Mouse (Mus musculus) cerebellum, postnatal 4 days (tissue): ENCODE results near the gene Slc25a17.

Source experiments
- DNase-seq, 2 experiments: peaks; one replicate each; pipeline ENCODE4 v3.0.0; 2022; ENCODE audit warnings: low spot score in 2 of 2, mixed read lengths in 1 of 2

Slc25a17 gene

DNA sequence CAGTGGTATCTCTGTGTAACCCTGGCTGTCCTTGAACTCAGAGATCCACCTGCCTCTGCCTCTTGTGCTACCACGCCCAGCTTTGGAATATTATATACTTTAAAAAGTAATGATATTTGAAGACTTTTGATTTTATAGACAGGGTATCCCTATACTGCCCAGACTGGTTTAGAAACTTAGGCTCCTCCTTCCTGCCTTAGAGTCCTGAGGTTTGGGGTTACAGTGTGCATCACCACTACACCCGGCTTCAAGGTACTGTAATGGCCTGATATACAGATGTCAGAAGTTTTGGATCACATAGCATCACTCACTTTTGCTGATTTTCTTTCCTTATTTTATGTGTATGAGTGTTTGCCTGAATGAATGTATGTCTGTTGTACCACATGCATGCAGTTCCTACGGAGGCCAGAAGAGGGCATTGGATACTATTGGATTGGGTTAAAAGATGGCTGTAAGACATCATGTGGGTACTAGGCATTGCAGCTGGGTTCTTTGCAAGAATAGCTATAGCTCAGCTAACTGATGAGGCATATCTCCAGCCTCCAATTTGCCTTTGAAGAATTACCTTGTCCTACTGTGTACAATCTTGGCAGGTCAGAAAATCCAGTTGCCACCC, 5.4 kb downstream of the Slc25a17 start:
- peak; percentile 22 to 41 for DNase-seq

DNA sequence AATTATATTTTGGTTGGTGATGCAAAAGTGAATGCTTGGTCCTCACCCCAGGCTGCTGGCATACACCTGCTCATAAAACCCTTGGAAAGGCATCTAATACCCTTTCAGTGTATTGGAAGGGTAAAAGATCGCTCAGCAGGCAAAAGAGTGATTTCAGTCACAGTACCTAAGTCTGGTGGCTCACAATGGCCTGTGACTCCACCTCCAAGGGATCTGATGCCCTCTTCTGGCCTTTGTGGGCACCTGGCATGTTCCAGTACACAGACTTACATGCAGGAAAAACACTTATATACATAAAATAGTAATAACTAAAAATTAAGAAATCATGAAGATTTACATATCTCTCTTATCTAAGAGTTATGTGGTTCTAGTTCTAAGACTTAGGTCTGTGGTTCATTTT, 8.0 kb downstream of the Slc25a17 start:
- no peak for DNase-seq

DNA sequence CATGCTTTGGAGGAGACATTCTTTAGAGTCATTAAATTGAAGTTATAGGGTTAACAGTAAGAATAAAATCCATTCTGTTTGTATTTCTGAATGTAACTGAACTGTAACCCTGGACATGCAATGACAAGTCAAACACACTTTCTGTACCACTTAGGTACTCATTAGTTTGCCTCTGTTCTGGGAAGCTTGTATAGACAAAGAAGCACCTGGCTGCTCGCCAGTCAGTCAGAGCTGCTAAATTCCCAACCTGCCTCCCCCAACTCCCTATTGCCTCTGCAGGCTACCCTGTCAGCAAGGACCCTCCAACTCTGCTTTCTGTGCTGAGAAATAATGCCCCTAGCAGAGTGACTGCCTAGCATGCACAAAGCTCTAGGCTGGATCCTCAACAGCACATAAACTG, 10.2 kb downstream of the Slc25a17 start:
- no peak for DNase-seq

DNA sequence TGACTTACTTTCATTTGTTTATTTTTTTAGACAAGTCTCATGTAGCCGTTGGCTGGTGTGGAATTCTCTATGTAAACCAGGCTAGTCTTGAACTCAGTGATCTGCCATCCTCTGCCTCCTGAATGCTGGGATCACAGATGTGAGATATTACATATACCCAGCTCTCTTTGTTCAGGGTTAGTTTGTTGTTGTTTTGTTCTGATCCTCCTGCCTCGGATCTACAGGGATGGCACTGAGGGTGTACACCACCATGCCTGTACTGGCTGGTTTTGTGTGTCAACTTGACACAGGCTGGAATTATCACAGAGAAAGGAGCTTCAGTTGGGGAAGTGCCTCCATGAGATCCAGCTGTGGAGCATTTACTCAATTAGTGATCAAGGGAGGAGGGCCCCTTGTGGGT, 12.2 kb downstream of the Slc25a17 start:
- DNase-seq = no peak

DNA sequence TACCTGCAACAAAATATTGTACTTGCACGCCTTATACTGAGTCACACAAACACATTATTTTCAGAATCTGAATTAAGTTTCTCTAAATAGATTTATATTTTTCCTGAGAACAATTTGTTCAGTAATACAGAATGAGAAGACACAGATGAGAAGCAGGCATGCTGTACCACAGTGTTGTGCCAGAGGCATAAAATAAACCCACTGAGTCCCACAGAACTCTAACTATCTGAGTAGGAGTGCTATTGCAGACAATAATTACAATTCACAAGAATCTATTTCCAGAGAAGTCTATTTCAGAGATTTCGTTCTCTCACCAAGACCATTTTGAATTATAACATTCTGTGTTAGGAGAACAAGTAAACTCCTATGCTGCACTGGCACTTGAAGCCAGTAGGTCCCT, 13.1 kb downstream of the Slc25a17 start:
- no peak for DNase-seq

DNA sequence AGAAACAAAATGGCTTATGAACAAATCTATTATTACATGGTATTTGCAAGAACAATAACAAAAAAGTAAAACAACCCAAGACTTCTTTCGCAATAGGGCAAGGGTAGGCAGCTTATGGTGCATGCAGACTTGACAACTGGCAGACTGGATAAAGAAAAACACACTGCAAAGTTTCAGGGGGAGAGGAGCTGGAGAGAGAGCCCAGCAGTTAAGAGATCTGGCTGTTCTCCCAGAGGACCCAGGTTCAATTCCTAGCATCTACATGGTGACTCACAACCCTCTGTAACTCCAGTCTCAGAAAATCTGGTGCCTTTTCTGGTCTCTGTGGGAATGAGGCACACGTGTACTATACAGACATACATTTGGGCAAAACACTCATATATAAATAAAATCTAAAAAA, 19.2 kb downstream of the Slc25a17 start:
- no peak for DNase-seq

DNA sequence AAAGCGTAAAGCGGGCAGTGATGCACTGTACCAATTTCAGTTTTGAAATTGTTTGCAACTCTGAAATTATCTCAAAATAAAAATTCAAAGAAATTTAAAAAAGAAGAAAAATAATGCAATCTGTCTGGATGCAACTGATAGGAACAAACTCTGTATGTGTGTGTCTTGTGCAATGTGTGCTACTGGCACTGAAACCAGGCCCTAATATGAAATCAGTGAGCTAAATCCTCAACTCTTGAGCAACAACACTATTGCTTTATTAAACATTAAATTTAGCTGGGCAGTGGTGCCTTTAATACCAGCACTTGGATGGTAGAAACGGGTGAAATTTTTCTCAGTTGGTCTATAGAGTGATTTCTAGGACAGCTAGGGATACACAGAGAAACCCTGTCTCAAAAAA, 21.5 kb downstream of the Slc25a17 start:
- no peak for DNase-seq

DNA sequence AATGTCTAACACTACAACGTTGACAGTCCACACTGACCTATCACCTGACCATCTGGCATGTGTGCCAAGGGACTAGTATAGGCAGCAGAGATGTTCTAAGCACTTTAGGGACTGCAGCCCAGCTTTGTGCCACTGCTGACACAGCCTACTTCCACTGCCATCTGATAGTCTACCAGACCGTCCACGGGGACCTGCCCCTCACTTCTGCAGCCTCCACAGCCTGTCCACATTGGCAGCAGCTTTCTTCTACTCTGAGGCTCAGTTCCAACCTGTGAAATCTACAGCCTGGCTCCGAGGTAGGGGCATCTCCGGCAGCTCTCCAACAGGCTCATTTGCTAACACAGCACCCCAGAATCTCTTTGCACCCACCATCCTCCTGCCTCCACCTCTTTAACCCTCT, 24.1 kb downstream of the Slc25a17 start:
- DNase-seq = no peak

DNA sequence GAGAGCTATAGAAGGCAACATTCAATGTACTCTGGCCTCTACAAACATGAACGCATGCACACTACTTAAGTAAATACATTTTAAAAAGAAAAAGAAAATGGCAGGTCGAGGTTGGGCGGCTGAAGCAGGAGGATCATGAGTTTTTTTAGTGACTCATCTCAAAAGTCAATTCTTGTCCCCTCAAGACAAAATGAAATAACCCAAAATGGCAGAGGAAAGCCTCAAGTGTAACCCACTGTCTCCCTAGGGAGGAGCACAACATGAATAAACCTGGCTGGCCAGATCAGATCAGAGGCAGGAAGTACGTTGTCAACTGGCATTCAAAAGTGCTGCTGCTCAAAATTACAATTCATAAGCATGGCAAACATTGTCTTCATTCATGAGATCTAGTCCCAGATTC, 28.1 kb downstream of the Slc25a17 start:
- DNase-seq = no peak

DNA sequence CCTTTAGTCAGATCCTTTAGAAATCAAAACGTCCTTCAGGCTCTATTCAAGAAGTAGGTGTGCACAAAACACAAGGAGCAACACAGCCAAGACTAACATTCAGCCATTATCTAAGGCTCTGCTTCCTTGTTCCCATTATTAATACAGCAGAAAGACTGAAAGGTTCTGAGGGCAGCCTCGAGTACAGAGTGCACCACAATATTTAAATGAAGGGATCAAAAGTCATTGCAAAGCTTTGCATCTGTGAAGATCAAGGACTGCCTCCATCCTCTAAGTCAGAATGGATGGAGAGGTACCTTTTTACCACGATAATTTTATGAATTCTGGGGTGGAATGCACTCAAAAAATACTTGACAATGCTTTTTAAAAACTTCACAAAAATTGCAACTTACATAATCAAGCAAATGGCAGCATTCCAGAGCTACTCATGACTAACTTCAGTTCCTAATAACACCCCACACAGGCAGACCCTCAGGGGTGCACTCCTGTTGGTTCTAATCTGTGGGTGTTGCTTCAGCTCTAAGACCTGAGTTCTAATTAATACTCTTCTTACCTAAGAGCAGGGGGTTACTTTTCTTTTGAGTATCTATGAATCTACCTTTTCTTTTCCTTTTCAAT, 29.7 kb downstream of the Slc25a17 start:
- DNase-seq = no peak

DNA sequence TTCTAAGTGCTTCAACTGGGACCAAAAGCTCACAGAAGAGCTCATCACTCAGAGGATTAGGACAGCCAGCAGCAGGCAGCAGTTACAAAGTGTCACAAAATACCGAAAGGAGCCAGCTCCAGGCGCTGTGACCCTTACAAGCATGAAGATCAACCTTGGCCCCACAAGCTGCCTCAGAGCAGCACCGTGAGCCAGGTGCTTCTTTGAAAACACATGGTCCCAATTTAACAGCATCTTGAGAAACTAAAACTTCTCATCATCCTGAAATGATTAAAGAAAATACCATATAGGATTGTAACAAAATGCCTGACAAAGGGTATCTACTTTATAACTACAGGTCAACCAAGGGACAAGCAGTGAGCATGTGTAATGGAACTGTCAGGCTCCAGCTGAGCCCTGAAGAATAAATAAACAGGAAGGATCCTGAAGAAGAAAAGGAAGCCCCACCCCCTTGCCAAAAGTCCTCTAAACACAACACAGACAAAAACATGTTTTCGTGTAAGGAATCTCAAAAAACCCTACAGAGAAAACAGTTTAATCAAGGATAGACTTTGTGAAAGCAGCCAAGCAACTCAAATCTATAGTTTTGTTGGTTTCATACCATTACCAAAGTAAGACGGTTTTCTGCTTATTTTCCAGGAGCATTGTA, 30.8 kb downstream of the Slc25a17 start:
- no peak for DNase-seq

DNA sequence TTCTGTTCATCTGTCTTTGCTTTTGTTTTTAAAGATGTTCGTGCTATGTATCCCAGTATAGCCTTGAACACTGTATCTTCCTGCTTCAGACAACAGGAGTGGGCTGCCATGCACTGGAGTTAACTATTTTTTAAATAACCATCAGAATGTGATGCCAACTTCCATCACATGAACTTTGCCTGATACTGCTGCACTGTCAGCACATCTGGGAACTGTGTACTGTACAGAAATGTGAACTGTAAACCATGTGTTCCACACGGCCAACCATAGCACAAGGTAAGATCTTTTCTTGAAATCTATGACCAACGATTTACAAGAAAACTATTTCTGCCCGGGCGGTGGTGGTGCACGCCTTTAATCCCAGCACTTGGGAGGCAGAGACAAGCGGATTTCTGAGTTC, 33.1 kb downstream of the Slc25a17 start:
- DNase-seq = no peak

DNA sequence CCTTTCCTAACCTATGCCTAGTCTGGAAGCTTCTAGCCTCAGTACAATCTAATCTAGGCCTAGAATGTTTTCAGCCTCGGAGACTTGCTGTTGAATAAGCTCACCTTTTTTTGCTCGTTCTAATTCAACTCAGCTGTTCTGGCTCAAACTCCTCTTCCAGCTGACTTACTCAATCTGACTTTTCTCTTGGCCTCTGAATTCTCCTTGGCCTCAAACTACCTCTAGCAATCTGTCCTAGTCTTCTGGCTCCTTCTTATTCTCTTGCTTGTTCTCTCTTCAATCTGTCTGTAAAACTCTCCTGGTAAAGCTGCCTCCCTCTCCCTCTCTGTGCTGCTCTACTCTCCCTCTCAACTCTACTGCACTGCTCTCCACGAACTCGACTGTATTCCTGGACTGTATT, 35.6 kb downstream of the Slc25a17 start:
- DNase-seq = no peak

DNA sequence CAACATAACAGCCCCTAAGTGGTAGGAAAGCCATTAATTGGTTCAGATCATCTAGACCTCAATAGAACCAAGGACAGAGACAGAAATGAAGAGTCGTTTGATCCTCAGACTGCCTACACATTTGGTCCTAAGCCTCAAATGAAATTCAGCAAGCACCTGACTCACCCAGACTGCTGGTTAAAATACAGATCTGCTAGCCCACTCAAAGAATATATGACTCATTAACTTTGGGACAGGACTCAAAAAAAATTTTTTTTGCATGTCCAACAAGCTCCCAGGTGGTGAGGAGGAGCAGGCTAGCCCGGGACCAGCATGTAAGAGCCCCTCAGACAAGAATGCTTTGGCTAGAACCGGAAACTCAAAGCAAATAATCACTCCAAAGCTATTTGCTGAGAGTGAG, 40.5 kb downstream of the Slc25a17 start:
- no peak for DNase-seq

DNA sequence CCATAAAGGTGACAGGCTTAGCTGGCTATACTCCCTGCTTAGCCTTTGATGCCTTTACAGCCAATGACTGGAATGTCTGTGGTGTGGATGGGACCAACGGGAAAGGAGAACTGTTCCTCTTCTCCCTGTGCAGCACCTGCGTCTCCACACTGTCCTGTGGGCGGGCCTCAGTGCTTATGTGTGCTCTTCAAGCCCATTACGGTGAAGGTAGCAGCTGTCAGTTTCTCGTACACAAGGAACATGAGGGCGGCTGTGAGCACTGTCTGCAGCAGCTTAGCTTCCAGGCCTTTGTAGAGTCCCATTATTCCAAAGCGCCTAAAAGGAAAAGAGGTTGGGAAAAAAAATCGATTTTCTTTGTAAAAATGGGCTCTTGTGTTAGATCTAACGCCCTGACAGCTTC, 41.1 kb downstream of the Slc25a17 start:
- DNase-seq = no peak

DNA sequence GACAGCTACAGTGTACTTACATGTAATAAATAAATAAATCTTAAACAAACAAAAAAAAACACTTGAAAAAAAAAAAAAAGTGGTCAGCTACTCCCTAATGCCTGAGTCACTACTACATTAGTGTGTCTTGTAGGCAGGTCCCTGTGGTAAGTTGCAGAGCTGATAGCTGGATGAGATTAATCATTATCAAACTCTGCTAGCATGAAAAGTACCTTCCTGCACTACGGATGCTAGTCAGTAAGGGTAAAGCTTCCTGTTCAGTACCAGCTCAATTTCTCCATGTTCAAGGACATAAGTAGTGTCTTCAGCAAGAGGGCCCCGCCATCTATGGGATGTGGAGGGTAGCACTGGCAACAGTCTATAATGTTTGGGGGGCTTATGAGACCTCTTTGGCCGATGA, 46.7 kb downstream of the Slc25a17 start:
- no peak for DNase-seq

DNA sequence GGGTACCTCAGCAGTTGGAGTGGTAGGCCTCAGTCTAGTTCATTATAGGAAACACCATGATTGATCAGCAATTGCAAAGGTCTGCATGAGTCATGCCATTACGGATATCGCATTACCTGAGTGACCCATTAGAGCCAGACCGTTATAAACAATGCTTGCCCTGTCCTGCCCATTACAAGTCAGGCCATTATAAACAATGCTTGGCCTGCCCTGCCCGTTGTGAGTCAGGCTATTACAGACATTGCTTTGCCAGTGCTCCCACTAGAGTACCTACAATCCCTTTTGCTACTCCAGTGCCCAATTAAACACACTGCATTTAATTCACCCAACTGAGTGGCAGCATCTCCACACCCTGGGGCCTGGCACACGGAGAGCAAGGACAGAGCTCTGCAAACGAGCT, 49.6 kb downstream of the Slc25a17 start:
- no peak for DNase-seq

DNA sequence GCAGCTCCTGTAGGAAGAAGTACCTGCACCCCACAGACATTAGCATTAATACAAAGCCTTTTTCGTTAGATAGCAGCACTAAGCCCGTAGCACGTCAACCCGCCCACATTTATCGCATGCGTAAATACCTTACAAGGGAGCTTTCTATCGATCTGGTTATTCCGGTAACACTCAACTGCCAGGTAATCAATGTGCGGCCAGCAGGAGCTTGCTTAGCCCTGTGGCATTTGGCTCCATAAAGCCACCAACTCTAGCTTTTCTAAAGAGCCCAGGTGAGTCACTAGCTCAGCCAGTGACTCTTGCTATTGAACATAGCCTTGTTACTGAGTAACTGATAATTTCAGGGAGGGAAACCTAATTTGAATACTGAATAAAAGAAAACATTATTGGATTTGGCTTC, 50.3 kb downstream of the Slc25a17 start:
- no peak for DNase-seq

DNA sequence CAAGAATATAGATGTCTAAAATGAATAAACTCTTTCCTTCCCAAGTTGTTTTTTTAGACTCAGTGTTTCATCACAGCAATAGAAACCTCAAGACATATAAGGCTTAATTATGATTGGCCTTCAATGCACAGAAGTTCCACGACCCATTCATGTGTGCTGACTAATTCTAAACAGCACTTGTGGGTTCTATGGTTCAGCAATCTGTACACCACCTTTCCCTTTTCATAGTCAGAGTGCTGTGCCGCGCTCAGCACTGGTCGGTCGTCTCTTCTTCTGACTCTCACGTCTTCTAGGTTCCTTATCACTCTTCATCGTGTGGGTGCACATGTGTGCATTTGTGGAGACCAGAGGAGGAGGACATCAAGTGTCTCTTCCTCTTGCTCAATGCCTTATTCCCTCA, 52.6 kb downstream of the Slc25a17 start:
- no peak for DNase-seq

DNA sequence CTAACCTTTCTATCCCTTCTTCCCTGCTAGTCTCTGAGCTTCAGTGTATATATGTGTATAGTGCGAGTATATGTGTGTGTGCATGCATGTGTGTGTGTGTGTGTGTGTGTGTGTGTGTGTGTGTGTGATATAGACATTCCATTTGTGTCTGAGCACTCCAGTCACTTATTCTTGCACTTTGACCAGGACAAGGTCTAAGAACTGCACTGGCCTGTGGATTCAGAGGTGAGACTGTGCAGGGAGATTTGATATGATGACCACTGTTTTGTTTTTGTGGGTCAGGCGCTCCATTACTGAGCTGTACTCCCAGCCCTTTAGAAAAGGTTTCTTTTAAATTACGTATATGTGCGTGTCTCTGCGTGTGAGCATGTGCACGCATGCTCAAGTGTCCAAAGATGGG, 54.1 kb downstream of the Slc25a17 start:
- no peak for DNase-seq

DNA sequence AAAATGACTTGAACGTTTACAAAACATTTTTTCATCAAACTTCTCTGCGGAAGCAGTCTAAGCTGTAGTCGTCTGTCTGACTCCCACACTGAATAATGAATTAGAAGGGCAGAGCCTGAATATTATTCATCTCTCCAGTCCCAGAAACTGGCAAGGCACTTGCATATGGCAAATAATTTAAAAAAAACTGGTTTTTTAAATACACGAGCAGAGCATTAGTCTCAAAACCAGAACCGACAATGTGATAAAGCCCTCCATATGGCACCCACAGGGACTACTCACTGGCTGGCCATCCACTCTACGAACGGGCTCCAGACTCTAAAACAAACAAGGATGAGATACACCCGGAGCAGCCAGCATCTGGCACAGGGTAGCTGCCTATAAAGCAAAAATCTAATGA, 55.6 kb downstream of the Slc25a17 start:
- DNase-seq = no peak

DNA sequence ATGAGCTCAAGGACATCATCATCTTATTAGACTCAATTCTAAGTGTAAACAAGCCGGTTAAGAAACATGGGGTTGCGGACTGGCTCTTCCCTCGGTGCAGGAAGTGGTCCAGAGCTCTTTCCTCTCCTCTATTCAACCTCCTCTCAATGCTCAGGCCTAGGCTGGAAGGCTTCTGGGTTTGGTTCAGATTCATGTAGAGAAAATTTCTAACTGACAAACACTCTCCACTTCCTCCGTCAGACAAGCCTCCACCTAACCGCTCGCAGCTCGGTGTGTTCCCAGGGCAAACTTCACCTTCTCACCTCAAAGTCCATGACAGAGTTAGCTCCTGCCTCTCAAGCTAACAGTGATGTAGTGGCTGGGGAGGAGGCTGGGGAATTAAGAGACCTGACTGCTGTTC, 56.6 kb downstream of the Slc25a17 start:
- DNase-seq = no peak

DNA sequence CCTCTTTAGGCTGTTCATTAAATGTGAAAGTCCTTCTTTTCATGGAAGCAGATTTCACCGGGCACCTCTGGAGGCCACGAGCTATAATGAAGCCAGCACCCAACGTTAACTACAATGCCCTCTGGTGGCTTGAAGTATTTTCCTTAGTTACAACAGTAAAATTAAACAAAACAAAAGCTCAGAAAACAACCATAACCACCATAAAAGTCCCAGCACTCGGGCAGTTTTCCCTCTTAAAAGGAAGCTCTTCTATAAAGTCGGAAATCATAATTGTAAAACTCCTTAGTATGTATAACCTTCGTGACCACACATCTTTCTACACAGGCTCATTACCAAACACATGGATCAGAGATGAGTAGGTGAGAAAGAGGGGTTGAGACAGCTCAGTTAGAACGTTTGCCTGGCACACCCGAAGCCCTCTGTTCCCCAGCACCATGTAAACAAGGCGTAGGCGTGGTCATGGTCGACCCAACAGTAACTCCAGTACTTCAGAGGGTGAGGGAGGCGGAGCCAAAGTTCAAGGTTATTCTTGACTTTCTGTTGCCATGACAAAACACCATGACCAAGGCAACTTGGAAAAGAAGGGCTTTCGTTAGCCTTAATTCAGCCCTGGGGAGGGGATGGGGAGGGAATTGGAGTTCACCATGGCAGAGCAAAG, 58.3 kb downstream of the Slc25a17 start:
- no peak for DNase-seq
